Mouse (Mus musculus) intestine, postnatal 0 days (tissue): Measurements from ENCODE around the gene Pdhx. TPM values are rescaled to one million over a fixed set of nuclear protein-coding genes. Genes with fewer than 3 reads are reported as not detected.

Source experiments
- ATAC-seq: fragments of 200-750 bp; cut with Nextera tagmentation; 2 replicates; pipeline ENCODE4 v1.8.0; 2017; ENCODE audit warnings: mild to moderate bottlenecking, moderate TSS enrichment, moderate library complexity
- H3K27ac ChIP-seq: fragments of 300-500 bp; sonication (generic); 2 replicates; pipeline ENCODE4 v1.5.1; 2014; ENCODE audit warnings: mild to moderate bottlenecking, low read depth, low read length, moderate library complexity
- H3K27me3 ChIP-seq: fragments of 300-500 bp; sonication (generic); replicated peaks from 2 replicates; pipeline ENCODE4 v1.6.1; 2014; ENCODE audit warnings: low read length, mixed read lengths; ENCODE audit not compliant: control insufficient read depth, insufficient read depth
- H3K36me3 ChIP-seq: fragments of 300-500 bp; sonication (generic); 2 replicates; pipeline ENCODE4 v1.6.1; 2014; ENCODE audit warnings: mild to moderate bottlenecking, moderate library complexity; ENCODE audit not compliant: control insufficient read depth, insufficient read depth
- H3K4me1 ChIP-seq: fragments of 300-500 bp; sonication (generic); replicated peaks from 2 replicates; pipeline ENCODE4 v1.6.1; 2014; ENCODE audit warnings: antibody characterized with exemption, low read length, mixed read lengths; ENCODE audit not compliant: control insufficient read depth, insufficient read depth
- H3K4me2 ChIP-seq: fragments of 300-500 bp; sonication (generic); replicated peaks from 2 replicates; pipeline ENCODE4 v1.6.1; 2014; ENCODE audit warnings: low read depth, mild to moderate bottlenecking, moderate library complexity
- H3K4me3 ChIP-seq: fragments of 300-500 bp; sonication (generic); 2 replicates; pipeline ENCODE4 v1.5.1; 2014; ENCODE audit warnings: low read depth, low read length
- H3K9ac ChIP-seq: fragments of 300-500 bp; sonication (generic); 2 replicates; pipeline ENCODE4 v1.6.1; 2014; ENCODE audit warnings: mild to moderate bottlenecking, low read depth, low read length
- H3K9me3 ChIP-seq: fragments of 300-500 bp; sonication (generic); 2 replicates; pipeline ENCODE4 v1.6.1; 2016; ENCODE audit warnings: mixed run types; ENCODE audit not compliant: control insufficient read depth
- CTCF ChIP-seq: sonication (generic); IDR thresholded peaks from 2 replicates; pipeline ENCODE4 v1.5.1; 2016; ENCODE audit warnings: low read depth, mild to moderate bottlenecking, control low read depth, antibody characterized with exemption, moderate library complexity
- WGBS: fragments of 180-500 bp; shearing (Covaris S2); extraction: QIAGEN DNeasy Blood & Tissue Kit; methylation state at CpG from one replicate; pipeline ENCODE4 v1.1.7; 2014; 5-methylcytosine and 5-hydroxymethylcytosine counted together
- polyA plus RNA-seq: library from polyadenylated mRNA; unstranded; fragments of >200 nt; fragmentation: Nextera tagmentation; extraction: Ambion mirVana; gene quantifications from 2 replicates; pipeline ENCODE4 v1.2.1, GENCODE M21; 2015

The Pdhx gene
- polyA plus RNA-seq: 22.4 and 23.5 TPM in 2 replicates

DNA sequence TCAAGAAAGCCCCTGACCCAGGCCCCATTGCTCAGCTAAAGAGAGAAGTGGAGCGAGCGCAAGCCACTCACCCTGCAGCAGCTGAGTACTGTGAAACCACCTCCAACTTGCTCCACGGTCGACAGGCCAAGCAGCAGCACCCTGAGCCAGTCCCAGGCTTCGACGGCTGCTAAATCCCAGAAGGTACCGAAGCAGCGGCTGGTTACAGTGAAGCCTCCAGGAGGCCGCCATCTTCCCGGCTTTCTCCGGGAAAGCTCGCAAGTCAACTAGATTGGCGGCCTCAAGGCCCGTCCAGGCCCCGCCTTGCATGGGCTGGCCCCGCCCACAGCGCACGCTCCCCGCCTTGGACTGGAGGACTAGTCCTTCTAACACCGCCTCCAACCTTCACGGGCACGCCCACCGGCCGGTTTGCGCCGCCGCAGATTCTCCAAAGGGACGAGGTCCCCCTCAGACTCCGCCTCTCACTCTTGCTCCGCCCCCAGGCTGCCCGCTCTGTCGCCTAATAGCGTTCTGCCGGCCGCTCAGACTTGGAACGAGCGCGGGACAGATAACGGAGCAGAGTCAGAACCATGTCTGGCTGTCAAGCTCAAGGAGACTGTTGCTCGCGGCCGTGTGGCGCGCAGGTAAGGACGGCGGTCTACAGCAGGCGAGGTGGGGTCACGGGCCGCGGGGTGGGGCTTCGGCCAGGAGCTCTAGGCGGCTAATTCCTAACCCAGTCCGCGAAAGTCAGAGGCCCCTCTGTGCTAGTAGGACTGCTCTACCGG is at the start of gene Pdhx, which contains the start of gene Apip:
Gene Pdhx (minus strand): TSS at position 295 of the 764 bp plus-strand sequence.
Gene Apip (plus strand): TSS at position 457 of the 764 bp plus-strand sequence.
- Histone ChIP-seq H3K4me3 (peak within 1 kb of the TSS; percentile 87), H3K27ac (peak within 1 kb of the TSS; percentile 84), H3K9ac (peak within 1 kb of the TSS; percentile 87), H3K36me3 (no peaks in the 10 kb centered on the region), H3K9me3 (no peaks in the 10 kb centered on the region), H3K4me2 (peak within 1 kb of the TSS; percentile 75), H3K27me3 (no peaks in the 10 kb centered on the region), H3K4me1 (no peaks in the 10 kb centered on the region)
- ATAC-seq: peak; percentile 100
- TF ChIP-seq CTCF: 0 out of 2 replicates have a peak, but pooled peaks have one; percentile 14
- under 1% methylated on average over 55 of the region's 55 CpGs for WGBS

DNA sequence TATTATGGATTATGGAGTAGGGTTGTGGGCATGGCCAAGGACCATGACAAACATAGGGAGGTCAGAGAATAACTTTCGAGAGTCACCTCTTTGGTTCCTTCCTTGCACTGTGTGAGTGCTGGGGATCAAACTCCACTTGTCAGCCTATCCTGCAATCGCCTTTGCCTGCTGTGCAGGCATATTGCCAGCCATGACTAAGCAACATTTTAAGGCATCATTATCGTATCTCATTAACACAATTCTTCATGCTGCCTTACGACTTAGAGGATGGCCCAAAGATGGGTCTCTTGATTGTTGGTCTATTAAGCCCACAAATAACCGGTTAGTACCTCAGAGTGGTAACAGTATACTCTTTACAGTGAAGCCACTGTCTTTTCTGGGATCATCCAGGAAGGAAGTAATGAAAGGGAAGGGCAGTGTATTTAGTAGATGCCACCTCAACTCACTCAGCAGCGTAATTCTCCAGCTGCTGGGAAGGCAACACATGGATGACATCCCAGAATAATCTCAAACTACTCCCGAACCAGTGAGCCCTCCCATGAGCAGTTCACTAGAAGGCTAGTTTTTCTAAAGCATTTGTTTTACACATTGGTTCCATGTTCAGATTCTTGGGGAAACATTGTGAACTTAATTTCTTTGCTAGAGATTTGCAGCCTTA is 46.0 kb upstream of the Pdhx start:
- H3K4me2 ChIP-seq: no peak overlapping the region

DNA sequence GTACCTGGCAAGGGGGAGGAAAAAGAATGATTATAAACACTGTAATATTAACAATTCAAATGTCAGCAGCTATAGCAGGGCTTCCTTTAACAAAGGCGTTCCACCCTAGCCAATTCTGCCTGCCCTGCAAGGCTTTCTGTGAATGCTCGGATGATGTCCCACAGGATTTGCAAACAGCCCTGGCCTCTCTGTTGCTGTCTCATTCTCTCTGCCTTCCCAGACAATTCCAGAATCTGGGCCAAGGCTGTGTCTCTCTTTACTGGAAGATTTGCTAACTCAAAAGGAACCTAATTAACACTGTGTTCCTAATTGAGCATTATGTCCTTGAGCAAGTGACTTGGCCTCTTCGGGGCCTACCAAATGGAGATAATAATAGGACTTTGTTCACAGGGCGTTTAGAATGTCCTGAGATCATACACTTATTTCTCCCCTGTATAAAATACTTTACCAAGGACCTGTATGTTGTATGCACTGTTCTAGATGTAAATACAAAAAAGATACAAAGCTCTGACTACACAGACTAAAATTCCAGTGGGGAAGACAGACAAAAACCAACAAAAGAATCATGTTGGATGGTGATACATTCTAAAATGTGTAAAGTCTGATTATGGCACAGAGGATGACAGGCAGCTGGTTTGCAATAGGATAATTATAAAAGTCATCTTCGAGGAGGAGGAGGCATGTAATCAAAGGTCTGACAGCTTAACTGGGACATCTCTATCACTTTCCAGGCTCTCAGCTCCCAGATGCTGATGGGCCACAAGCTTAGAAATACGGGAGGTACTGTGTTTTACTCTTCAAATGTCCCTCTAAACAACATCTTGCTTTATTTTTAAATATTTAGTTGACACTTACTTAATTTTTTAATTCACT is 45.2 kb upstream of the Pdhx start:
- Histone ChIP-seq H3K27me3 (no peaks in the 10 kb centered on the region), H3K4me1 (peaks cover 8% of the 10 kb centered on the region; the same call in 1 of the 2 replicates), H3K36me3 (no peaks in the 10 kb centered on the region), H3K4me3 (no peak overlapping the region), H3K27ac (peak overlapping the region; percentile 57), H3K9me3 (no peaks in the 10 kb centered on the region), H3K4me2 (0 out of 2 replicates have a peak overlapping the region, but pooled peaks have one; percentile 21), H3K9ac (no peak overlapping the region)
- TF ChIP-seq CTCF: no peak
- 49% methylated on average over 6 of the region's 6 CpGs for WGBS
- peak; percentile 34; the same call in 1 of the 2 replicates for ATAC-seq

More for the DNA sequence above, 46.0 kb upstream of the Pdhx start:
- Histone ChIP-seq H3K4me3 (no peak overlapping the region), H3K4me1 (peaks cover 8% of the 10 kb centered on the region; the same call in 1 of the 2 replicates), H3K27me3 (no peaks in the 10 kb centered on the region), H3K36me3 (no peaks in the 10 kb centered on the region), H3K27ac (no peak overlapping the region), H3K9ac (no peak overlapping the region), H3K9me3 (no peaks in the 10 kb centered on the region)
- 53% methylated on average over 7 of the region's 7 CpGs for WGBS
- TF ChIP-seq CTCF: no peak
- ATAC-seq: peak; percentile 91

DNA sequence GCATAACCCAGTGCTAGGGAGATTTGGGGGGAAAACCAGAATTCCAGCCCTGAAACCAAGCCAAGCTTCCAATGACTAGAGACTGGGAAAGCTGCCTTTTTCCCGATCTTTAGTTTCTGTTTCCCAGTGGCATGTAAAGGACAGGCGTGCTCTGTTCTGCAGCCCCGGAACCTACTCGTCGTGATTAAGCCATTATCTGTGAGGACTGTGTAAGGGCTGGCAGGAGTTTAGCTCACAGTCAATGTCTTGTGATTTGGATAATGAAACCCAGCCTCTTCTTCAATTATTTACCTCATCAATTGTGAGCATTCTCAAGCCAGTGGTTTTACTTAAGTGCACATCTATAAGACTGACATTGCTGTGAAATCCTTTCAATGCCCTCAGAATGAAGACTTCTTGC is 43.9 kb upstream of the Pdhx start:
- WGBS: 32% methylated on average over 5 of the region's 5 CpGs
- Histone ChIP-seq H3K4me2 (peak overlapping the region; percentile 33; the same call in 1 of the 2 replicates), H3K9ac (no peak overlapping the region), H3K27me3 (no peaks in the 10 kb centered on the region), H3K4me1 (peaks cover 8% of the 10 kb centered on the region; the same call in 1 of the 2 replicates), H3K9me3 (no peaks in the 10 kb centered on the region), H3K27ac (no peak overlapping the region), H3K4me3 (no peak overlapping the region), H3K36me3 (no peaks in the 10 kb centered on the region)
- ATAC-seq: no peak
- TF ChIP-seq CTCF: no peak

DNA sequence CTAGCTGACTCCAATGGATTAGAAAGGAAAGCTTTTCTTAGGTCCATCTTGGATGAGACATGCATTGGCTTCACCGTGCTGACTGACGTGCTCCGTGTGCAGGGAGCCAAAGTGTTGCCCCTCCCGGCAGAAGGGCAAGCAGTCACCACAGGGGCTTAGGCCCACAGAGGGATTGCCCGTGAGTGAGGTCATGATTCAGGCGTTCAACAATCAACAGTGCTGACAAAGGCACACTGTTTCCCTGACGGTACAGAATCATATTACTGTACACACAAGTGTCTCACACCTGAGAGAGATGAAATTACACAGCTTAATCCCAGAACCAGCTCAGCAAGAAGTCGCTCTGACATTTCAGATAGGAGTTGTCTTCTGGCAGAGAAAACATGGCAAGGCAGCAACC is 38.4 kb upstream of the Pdhx start:
- H3K4me3 ChIP-seq: no peak overlapping the region
- H3K27ac ChIP-seq: no peak overlapping the region
- H3K9ac ChIP-seq: no peak overlapping the region
- TF ChIP-seq CTCF: no peak
- no peaks in the 10 kb centered on the region for H3K9me3 ChIP-seq
- H3K27me3 ChIP-seq: no peaks in the 10 kb centered on the region
- H3K4me1 ChIP-seq: no peaks in the 10 kb centered on the region
- 68% methylated on average over 8 of the region's 8 CpGs for WGBS
- H3K36me3 ChIP-seq: no peaks in the 10 kb centered on the region
- no peak overlapping the region for H3K4me2 ChIP-seq
- ATAC-seq: no peak
